Mouse (Mus musculus) cerebellum, adult 11-12 months (tissue): ENCODE measurements around the gene L3mbtl3.

Source experiments
- DNase-seq: peaks from one replicate; pipeline ENCODE4 v3.0.0; 2022

L3mbtl3 gene

DNA sequence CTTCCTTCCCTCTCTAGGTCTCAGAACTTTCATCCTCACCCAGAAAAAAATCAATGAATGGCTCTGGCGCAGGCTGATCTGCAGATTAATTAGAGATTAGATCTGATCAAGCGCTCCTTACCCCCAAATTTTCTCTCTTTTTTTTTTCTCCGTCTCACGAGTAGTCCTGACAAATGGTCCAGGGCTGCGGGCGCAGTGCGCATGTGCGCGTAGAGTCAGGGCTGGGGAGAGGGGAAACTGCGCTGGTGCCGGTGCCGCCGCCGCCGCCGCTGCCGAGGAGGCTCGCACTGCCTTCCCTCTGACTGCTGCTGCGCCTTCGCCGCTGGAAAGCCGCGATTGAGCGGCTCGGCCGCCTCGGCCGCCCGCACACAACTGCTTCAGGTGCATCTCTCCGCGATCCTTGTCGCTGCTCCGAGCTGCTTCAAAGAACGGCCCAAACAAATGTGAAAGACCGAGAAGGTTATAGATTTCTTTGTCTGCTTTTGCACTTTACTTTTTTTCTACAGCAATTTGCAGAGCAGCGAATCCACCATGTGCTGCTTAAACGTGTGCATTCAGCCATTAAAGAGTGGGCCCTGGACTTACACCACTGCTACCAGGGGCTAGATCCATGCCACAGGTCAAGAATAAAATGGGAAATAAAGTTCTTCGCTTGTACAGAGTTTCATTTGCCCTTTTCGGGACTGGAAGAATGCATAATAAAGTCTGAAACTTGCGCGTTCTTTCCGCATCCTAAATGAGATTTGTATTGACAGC lies at the start of gene L3mbtl3:
TSS of gene L3mbtl3 (minus strand) at position 182 of the 756 bp plus-strand sequence.
- DNase-seq, result peak; percentile 60

DNA sequence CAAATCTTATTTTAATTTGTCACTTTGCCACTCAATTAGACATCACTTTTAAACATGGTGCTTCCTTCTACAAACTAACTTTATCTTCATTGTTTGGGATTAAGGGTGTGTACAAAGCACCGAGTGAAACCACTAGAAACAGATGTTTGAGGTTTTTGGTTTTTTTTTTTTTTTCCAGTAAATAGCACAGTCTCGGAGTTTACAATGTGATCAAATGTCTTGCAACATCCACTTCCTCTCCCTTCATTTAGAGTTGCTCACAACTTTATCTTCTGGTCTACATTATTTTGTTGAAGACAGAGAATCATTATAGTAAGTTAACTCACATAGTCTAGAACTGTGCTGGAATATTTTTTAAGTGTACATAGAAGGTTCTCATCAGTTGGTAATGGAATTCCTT lies 45.4 kb upstream of the L3mbtl3 start:
- no peak for DNase-seq

DNA sequence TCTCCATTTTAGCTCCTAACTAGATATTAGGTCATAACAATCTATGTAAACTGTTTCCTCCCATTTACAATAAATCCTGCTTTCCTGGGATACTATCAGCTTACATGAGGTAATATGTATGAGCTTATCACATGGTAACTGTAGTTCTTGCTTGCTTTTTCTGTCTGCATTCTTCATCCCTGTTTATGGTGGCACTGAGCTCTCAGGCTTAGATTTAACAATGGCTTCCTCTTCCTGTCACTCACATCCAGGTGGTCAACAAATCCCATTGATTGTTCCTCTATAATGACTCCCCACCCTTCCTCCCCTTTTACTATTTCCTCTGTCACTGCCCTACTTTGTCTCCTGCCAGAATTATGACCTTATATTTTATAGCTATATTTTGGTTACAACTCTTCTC lies 12.9 kb upstream of the L3mbtl3 start:
- no peak for DNase-seq

DNA sequence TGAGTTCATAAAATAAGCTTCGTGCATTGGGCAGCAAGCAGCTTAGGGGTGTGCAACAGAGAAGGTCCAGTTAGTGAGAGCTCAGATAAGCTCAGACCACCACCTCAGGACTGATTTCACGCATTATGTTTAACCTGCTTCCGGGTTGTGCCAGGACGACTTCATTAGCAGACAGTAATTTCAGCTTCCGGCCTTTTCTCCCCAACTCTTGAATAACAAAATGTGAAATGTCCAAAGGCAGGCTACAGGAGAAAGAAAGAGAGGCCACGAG lies 1.5 kb upstream of the L3mbtl3 start:
- DNase-seq, result no peak

DNA sequence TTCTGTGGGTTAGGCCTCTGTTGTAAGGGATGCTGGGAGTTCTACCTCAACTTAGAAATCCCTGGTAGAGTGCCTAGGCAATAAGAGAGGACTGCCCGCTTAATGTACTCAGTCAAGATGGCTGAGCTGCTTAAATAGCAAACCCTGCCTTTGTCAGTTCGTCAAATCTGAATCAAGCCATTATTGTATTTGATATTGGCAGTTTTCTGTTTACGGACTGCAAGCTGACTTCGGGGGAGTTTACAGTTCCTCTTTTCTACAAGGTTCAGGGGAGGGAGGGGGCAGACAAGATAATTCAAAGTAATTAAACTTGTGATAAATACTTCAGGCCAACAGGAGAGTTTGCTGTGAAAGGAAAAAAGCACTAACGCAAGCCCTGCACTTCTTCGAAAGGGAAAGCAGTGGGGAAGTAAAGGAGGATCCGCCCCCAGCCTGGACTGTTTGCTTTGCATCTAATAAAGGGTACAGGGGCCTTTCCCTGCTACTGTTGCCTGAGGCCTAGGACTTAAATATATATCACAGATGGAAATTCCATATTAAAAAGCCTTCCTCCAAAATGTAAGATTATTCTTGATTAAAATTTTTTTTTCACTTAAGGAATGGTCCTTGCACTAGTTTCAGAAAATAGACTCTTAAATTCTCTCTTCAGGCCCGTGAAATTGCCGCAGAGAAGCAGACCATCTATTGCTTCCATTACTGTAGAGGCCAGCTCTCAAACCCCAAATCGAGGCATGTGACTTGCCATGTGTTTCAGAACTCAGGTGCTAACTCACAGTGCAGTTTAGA lies 968 bp upstream of the L3mbtl3 start:
- no peak for DNase-seq

DNA sequence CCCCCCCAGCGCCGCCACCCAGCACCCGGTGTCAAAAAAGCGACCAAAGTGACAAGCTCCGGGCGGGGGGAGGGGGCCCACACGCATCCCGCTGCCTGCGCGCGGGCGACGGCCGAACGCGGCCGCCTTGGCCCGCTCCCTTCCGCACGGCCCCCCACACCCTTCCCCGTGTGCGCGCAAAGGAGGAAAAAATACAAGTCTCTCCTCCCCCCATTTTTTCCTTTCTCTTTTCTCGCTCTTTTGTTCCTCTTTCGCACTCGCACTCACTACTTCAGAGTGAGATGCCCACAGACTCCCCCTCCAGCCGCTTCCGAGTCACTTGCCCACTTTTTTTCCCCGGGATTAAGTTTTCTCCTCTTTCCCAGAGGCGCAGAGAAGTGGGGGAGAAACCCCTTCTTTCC lies 420 bp downstream of the L3mbtl3 start:
- no peak for DNase-seq

DNA sequence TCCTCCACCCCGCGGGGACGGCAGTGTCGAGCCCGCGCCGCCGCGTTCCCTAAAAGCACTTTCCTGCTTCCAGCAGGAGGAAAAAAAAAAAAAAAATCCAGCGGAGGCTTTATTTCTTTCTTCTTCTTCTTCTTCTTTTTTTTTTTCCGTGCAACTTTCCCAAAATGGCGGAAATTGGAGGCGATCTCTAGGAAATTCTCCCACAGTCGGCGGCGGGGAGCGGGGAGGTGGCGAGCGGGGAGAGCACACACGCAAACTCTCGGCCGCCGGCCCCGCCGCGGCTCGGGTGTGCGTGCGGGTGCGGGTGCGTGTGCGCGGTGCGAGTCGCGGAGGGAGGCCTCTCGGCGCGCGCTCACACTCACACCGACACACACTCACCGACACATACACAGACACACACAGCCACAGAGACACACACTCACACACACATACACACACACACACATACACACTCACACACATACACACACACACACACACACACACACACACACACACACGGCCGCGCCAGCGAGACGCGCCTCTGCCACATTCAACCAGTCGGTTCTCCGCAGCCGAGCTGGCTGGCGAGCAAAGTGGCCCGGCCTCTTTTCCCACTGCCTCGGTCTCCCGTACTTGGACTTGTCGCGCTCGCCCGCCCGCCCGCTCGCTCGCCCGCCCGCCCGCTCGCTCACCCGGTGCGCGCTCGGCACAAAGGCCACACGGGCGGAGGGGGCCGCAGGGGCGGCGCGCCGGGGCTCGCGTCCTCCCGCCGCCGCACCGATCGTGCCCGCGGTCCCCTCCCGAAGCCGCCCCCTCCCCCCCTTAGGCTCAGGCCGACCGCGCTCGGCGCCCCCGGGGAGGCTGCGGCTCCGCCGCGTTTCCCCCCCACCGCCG lies 1.1 kb downstream of the L3mbtl3 start:
- DNase-seq, result peak; percentile 45

DNA sequence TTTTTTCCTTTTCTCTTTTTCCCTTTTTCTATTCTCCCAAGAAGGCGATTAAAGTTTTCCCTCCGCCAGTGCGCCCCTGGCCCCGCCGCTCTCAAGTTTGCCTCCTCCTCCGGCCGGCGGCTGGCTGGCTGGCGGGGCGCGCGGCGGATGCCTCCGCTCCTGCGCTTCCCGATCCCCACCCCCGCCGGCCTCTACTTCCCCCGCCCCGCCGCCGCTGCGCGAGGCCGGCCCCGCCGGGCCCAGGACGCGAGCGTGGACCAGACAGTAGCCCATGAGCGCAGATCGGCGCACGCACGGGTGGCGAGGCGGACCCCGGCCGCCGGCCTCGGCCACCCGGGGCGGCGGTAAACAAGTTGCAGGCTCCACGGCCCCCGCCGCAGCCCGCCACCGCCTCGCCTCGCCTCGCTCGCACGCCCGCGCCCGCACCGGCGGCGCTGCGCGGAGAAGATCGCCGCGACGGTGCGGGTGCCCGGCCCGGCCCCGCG lies 1.8 kb downstream of the L3mbtl3 start:
- DNase-seq, result peak; percentile 20

DNA sequence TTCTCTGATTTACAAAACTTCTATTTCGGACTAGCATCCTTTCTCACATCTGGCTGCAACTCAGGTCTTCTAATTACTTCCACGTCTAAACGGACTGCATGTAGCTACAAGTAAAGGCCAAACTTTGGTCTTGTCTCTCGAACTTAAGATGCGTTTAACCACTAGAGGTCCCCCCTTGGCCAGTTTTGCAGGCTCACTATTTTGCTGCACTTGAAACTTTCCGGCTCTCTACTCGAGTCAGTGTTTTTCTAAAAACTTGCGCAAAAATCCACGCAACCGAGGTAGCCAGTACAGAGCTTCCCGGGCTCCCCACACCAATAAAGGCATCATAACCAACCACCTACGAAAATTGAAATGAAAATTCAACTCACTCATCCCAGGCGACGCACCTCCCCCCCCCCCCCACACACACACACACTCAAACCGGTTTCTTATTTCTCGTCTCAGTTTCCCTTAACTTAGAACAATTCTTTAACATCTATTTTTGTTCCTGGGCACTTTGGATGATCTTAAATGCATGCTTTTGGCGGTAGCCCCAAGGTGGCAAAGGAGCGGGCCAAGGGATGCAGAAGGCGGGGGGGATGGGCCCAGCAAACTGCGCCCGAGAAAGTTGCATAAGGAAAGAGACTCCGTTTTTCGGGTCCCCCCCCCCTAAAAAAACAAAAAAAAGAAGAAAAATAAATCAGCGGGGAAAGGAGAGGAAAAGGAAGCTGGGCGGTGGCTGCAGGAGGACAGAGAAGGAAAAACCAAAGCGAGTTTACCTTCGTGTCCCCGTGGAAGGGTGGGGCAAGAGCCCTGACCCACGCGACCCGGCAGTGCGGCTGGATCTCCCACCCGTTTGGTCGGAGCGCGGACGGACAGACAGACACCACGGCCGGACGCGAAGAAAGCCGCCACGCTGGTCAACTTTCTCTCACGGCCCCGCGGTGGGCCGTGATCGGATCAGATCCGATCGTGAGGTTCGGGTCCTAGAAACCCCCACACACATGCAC lies 2.5 kb downstream of the L3mbtl3 start:
- peak; percentile 48 for DNase-seq

DNA sequence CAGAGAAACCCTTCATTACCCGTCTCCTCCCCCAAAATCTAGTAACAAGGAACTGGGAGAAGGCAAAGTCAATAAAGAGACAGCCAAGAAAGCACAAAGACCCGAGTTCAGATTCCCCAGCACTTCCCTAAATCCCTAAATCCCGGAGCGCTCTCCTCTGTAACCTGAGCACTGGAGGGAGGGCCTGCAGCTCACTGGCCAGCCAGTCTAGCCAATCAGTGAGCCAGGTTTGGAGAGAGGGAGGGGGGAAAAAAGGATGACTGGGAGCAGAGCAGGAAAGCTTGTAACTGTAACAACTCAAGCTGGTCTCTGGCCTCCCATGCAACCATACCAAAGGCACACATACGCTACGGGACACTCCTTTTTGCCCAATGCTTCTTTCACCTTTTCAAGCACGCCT lies 4.4 kb downstream of the L3mbtl3 start:
- no peak for DNase-seq

DNA sequence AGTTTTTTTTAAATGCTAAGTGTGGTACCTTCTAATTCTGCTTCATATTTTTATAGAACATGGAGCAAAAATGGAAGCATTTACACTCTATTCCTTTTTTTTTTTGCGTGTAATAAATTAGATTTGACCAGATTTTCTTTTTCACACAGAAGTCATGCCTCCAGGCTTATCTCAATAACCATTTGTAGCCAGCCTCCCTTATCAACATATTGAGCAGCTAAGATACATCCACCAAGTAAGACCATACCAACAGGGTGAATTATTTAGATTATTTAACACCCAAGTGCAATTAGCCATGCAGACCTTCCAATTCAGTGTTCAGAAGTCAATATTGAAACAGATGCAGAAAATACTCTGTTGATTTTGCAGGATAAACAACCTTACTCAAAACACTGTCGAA lies 10.8 kb downstream of the L3mbtl3 start:
- DNase-seq, result no peak

DNA sequence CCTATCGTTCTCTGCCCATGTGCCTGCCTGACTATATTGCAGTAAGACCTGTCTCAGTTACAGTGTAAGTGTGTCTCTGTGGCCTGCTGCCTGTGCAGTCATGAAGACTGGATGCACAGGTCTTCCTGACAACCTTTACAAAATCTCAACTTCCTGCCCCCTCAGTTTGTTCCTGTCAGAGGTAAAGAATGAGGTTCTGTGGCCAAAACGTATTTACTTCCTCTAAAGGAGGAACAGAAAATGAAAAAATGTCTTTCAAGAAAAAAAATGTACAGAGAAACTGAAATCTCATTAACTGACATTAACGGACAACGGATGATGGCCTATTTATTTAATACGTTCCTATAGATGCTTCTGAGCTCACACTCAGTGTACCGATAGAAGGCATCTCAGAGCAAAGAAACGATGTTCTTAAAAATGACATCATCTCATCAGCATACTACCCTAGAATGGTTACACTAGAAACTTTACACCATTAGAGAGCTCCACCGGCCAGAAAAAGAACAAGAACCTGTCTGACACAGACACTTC lies 11.4 kb downstream of the L3mbtl3 start:
- no peak for DNase-seq

DNA sequence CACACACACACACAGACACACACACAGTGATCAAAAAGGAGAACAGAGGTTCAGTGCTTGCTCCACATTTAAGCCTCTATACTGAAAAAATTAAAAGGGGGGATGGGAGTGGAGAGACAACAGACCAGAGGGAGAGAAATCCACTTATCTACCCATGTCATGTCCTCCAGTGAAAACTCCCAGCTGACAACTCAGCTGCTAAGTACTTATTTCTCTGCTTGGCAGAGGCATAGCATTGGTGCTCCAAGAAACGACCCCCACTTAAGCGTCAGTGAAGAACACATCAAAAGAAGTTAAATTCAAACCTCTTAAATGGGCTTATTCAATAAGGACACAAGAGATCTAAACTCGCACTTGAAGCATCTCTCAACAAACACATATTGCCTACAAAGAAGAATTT lies 12.2 kb downstream of the L3mbtl3 start:
- no peak for DNase-seq

DNA sequence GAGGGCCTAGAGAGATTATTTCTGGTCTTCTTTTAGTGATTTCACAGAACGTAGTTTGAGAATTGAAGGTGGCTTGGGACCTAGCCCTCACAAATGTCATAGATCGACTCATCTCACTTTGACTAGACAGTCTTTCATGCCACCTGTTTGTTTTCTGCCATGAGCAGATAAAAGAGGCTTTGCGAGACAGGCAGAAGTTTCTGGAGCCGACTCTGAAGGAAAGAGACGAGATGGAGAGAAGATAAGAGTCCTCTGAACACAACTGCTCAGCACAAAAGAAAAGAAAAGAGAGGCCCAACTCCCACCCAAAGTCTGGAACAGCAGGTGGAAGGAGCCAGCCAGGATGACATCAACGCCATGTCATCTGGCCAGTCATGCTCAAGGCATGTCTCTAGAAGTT lies 17.0 kb downstream of the L3mbtl3 start:
- DNase-seq, result no peak

DNA sequence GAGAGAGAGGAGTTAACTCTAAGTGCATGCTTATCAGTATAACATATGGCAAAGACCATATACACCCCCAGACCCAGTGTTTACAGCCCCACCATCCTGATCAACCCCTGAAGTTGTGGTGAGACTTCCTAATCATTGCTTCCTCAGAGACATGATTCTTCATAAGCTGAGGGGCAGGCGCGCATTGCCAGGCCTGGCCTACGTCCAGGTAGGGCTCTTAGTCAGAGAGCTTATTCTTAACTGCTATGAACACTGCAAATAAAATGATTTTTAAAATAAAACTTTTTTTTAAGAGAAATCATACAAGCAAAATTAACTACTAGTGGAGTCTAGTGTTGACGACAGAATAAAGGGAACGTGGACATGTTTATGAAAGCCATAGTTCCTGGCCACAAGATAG lies 17.5 kb downstream of the L3mbtl3 start:
- no peak for DNase-seq

DNA sequence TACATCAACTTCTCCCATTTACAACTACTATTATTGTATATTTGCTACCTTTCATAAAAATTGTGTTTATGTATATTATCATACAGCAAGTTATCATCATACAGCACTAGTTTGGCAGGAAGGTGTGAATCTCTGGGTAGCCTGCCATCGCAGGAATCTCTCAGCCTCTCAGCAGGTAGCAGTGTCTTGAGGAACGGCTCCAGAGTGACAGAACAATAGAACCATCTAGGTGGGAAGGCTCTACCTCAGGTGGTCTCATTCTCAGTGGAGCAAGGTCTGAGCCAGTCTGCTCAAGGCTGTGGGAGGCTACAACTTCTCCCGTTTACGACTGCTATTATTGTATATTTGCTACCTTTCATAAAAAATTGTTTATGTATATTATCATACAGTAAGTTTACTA lies 22.0 kb downstream of the L3mbtl3 start:
- DNase-seq, result no peak

DNA sequence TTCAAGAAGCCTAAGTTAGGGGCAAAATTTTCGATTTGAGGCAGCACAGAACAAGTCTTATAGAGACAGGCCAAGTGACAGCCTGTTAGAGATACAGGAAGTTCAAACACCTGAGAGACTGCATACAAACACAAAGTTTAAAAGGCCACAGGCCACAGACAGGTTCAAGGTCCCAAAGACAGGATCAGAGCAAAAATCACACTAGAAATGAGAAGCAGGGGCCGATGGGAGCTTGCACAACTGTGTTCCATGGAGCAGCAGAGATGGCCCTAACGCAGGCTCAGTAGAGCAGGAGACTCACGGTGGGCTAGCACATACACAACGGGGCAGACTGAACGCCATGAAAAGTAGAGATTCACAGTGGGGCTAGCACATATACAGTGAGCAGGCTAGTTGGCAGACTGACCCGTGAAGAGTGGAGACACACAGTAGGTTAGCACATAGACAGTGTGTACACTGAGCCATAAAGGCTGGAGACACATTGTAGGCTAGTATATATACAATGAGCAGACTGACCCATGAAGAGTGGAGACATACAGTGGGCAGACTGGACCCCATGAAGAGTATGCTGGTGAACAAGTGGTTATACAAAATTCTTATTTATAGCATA lies 24.5 kb downstream of the L3mbtl3 start:
- no peak for DNase-seq

DNA sequence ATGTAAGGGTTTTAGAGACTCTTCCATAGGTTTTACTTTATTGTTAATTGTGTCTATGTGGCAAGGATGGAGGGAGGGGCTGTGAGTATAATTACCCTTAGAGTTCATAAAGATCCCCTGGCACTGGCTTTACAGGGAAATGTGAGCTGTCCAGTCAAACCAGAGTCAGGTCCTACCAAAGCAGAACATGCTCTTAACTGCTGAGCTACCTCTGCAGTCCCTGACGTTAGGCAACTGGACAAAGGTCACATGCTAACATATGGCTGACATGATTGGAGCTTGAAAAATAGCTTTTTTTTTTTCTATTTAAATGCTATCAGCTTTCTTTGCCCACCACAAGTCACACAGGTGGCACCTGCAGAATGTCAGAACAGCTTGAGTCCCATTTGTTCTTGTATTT lies 25.6 kb downstream of the L3mbtl3 start:
- no peak for DNase-seq

DNA sequence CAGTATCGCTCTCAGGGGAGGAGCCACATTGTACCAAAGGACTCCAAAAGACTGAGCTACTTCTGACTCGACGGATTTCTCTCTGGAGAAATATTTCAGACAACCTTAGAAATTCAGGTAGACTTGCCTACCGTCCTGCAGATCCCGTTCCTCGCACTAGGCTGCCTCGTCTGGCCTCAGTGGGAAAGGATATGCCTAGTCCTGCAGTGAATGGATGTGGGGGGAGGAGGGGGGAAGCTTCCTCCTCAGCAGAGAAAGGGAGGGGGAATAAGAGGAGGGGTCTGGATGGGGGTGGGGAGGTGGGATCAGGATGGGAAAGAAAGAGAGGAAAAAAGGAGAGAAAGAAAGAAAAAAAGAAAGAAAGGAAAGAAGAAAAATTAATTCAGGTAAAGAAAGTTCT lies 28.2 kb downstream of the L3mbtl3 start:
- DNase-seq, result no peak

DNA sequence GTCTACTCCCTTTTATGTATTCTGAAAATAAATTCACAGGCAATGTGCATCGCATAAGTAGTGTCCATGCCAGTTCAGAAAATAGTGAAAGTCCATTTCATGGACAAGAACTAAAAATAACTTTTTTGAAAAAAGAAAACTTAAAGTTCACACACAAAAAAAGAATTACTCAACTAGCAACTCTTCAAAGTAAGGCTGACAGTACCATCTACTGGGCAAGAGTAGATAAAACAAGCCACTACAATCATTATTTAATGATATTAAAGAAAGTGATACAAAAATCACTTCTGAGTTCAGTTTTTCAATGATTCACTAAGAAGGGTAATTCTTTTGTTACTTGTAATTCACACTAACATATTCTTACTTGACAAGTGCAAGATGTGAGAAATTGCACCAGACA lies 29.9 kb downstream of the L3mbtl3 start:
- DNase-seq, result no peak

DNA sequence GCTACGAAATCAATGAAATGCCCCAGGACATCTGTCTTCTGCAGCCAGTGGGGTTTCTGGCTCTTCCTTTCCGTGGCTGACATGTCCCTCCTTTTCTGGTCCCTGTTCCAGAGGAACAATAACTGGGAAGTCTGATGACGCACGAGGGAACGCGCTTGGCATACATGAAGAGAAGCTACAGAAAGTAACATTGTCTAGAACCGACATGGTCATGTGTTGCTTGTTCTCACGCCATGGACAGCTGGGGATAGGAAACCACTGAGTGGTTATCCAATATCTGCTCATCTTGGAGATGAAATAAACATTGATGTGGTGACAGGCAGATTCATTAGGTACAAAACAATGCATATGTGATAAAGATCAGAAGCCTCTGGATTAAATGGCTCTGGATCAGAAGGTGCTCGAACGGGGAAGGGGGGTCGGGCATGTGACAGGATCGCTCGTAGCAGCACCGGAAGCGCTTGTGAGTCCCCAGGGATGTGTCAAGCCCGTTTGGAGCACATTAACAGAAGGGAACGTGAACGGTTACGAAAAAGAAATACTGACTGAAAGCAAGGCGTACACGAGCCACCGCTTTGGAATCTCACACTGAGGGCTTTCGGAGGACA lies 37.8 kb downstream of the L3mbtl3 start:
- no peak for DNase-seq
